Mouse (Mus musculus) brown adipose tissue, adult 24 weeks (tissue): ENCODE results near the gene Ncstn. TPM values are rescaled to one million over a fixed set of nuclear protein-coding genes. Genes with fewer than 3 reads are reported as not detected.
A peak's percentile ranks its signal among the peaks of the same experiment; 100 is the strongest.

Experiments used
- H3K27ac ChIP-seq: fragments of 200-500 bp; replicated peaks from 2 replicates; pipeline ENCODE4 v1.5.1; 2012; ENCODE audit warnings: low read depth, mild to moderate bottlenecking, low read length
- H3K4me1 ChIP-seq: fragments of 200-500 bp; 2 replicates; pipeline ENCODE4 v1.6.1; 2012; ENCODE audit warnings: low read length, mixed read lengths; ENCODE audit not compliant: control insufficient read depth, insufficient read depth, insufficient read length
- H3K4me3 ChIP-seq: fragments of 200-500 bp; 2 replicates; pipeline ENCODE4 v1.5.1; 2012; ENCODE audit warnings: low read depth, mild to moderate bottlenecking, low read length, moderate library complexity; ENCODE audit not compliant: insufficient read depth
- polyA plus RNA-seq: library from polyadenylated mRNA; stranded (reverse); fragments of >200 nt; gene quantifications from 2 replicates; pipeline ENCODE4 v1.2.4, GENCODE M21; 2012; ENCODE audit not compliant: missing spikeins, insufficient read depth, insufficient read length

Ncstn gene
- polyA plus RNA-seq, 1 experiment = 25.1 TPM

- H3K4me1 ChIP-seq = no peaks in the 10 kb centered on the region
- no peak overlapping the region for H3K27ac ChIP-seq
- H3K4me3 ChIP-seq = no peak overlapping the region
Observed at GRCm38 (mm10) chr1:172058874-172059273, 23.7 kb downstream of the Ncstn start.

- no peak overlapping the region for H3K4me3 ChIP-seq
- no peaks in the 10 kb centered on the region for H3K4me1 ChIP-seq
- H3K27ac ChIP-seq = no peak overlapping the region
Observed at GRCm38 (mm10) chr1:172058321-172058720, 24.3 kb downstream of the Ncstn start.

- Histone ChIP-seq H3K27ac (no peak within 1 kb of the TSS), H3K4me1 (no peaks in the 10 kb centered on the region), H3K4me3 (no peak within 1 kb of the TSS)
Observed at GRCm38 (mm10) chr1:172057491-172057921, 25.1 kb downstream of the Ncstn start, which contains the start of gene Nhlh1. Gene Nhlh1 (minus strand): TSS chr1:172057573.

GRCm38 (mm10) chr1:172056251-172056650, 26.3 kb downstream of the Ncstn start:
- Histone ChIP-seq H3K27ac (no peak overlapping the region), H3K4me1 (no peaks in the 10 kb centered on the region), H3K4me3 (no peak overlapping the region)

GRCm38 (mm10) chr1:172053541-172054440, 28.8 kb downstream of the Ncstn start:
- H3K4me3 ChIP-seq = peak overlapping the region; percentile 16; the same call in 1 of the 2 replicates

GRCm38 (mm10) chr1:172052766-172053279, 29.8 kb downstream of the Ncstn start:
- H3K27ac ChIP-seq = no peak overlapping the region
- H3K4me3 ChIP-seq = no peak overlapping the region
- no peaks in the 10 kb centered on the region for H3K4me1 ChIP-seq

More at GRCm38 (mm10) chr1:172053541-172054440, 28.8 kb downstream of the Ncstn start:
- H3K4me1 ChIP-seq = no peaks in the 10 kb centered on the region
- H3K27ac ChIP-seq = no peak overlapping the region

- Histone ChIP-seq H3K4me1 (no peaks in the 10 kb centered on the region), H3K4me3 (no peak overlapping the region), H3K27ac (no peak overlapping the region)
Observed at GRCm38 (mm10) chr1:172049131-172049782, 33.3 kb downstream of the Ncstn start.

GRCm38 (mm10) chr1:172048241-172048734, 34.3 kb downstream of the Ncstn start:
- H3K4me1 ChIP-seq = no peaks in the 10 kb centered on the region
- H3K27ac ChIP-seq = no peak overlapping the region; the same call in 1 of the 2 replicates
- peak overlapping the region; percentile 55 for H3K4me3 ChIP-seq

- Histone ChIP-seq H3K4me1 (no peaks in the 10 kb centered on the region), H3K27ac (no peak overlapping the region), H3K4me3 (no peak overlapping the region)
Observed at GRCm38 (mm10) chr1:172046938-172047337, 35.7 kb downstream of the Ncstn start.

- no peaks in the 10 kb centered on the region for H3K4me1 ChIP-seq
- no peak overlapping the region for H3K4me3 ChIP-seq
- no peak overlapping the region for H3K27ac ChIP-seq
Observed at GRCm38 (mm10) chr1:172046410-172046809, 36.2 kb downstream of the Ncstn start.

- Histone ChIP-seq H3K4me3 (no peak overlapping the region), H3K4me1 (no peaks in the 10 kb centered on the region), H3K27ac (no peak overlapping the region)
Observed at GRCm38 (mm10) chr1:172029914-172030313, 52.7 kb downstream of the Ncstn start.

GRCm38 (mm10) chr1:172028394-172029275, 54.0 kb downstream of the Ncstn start, which contains the start of gene Vangl2:
Gene Vangl2 (minus strand): TSS chr1:172028444.
- Histone ChIP-seq H3K4me3 (peak within 1 kb of the TSS; percentile 51), H3K27ac (no peak within 1 kb of the TSS), H3K4me1 (no peaks in the 10 kb centered on the region)

GRCm38 (mm10) chr1:172027809-172028102, 54.8 kb downstream of the Ncstn start:
- Histone ChIP-seq H3K4me1 (no peaks in the 10 kb centered on the region), H3K27ac (no peak overlapping the region), H3K4me3 (peak overlapping the region; percentile 51; the same call in 1 of the 2 replicates)

GRCm38 (mm10) chr1:172027010-172027808, 55.4 kb downstream of the Ncstn start:
- H3K4me1 ChIP-seq = no peaks in the 10 kb centered on the region
- no peak overlapping the region for H3K27ac ChIP-seq
- peak overlapping the region; percentile 73 for H3K4me3 ChIP-seq
